Mouse (Mus musculus): ENCODE results near the gene Slc41a1. TPM values are rescaled to one million over a fixed set of nuclear protein-coding genes. Genes with fewer than 3 reads are reported as not detected.

Slc41a1 gene
- polyA plus RNA-seq, 1 experiment = 55.3 TPM

GRCm38 (mm10) chr1:131844883-131845282 is 17.6 kb downstream of the Slc41a1 start:
- Histone ChIP-seq H3K27ac (ENCODE audit: insufficient read depth, low read length) (no peak overlapping the region), H3K27me3 (ENCODE audit: control insufficient read depth, insufficient read depth, low read length) (no peaks in the 10 kb centered on the region), H3K4me1 (ENCODE audit: control insufficient read depth, insufficient read depth, low read length) (peaks cover 36% of the 10 kb centered on the region), H3K4me3 (replicated peaks; ENCODE audit: insufficient read depth, low read depth, low read length) (no peak overlapping the region)
- no peak for TF ChIP-seq POLR2A (IDR thresholded peaks at IDR 0.05; ENCODE audit: borderline replicate concordance, insufficient read depth, low read length)
- TF ChIP-seq CTCF (IDR thresholded peaks at IDR 0.05; ENCODE audit: borderline replicate concordance, insufficient read depth, low read depth, low read length) = no peak
- DNase-seq = peak in 1 of 2 experiments; percentile 53
- 19% methylated on average over 8 of the region's 8 CpGs for WGBS

- DNase-seq = peak; percentile 84
- Histone ChIP-seq H3K27me3 (ENCODE audit: control insufficient read depth, insufficient read depth, low read length) (no peaks in the 10 kb centered on the region), H3K4me3 (replicated peaks; ENCODE audit: insufficient read depth, low read depth, low read length) (no peak overlapping the region), H3K27ac (ENCODE audit: insufficient read depth, low read length) (peak overlapping the region; percentile 43; the same call in 1 of the 2 replicates), H3K4me1 (ENCODE audit: control insufficient read depth, insufficient read depth, low read length) (peaks cover 32% of the 10 kb centered on the region)
- TF ChIP-seq POLR2A (IDR thresholded peaks at IDR 0.05; ENCODE audit: borderline replicate concordance, insufficient read depth, low read length) (no peak), CTCF (IDR thresholded peaks at IDR 0.05; ENCODE audit: borderline replicate concordance, insufficient read depth, low read depth, low read length) (peak; percentile 85)
- WGBS = 38% methylated on average over 5 of the region's 5 CpGs
Observed at GRCm38 (mm10) chr1:131846255-131846654, 19.0 kb downstream of the Slc41a1 start.

GRCm38 (mm10) chr1:131861811-131862210 is 34.5 kb downstream of the Slc41a1 start:
- Histone ChIP-seq H3K27ac (ENCODE audit: insufficient read depth, low read length) (no peak overlapping the region), H3K27me3 (ENCODE audit: control insufficient read depth, insufficient read depth, low read length) (no peaks in the 10 kb centered on the region), H3K4me1 (ENCODE audit: control insufficient read depth, insufficient read depth, low read length) (no peaks in the 10 kb centered on the region), H3K4me3 (replicated peaks; ENCODE audit: insufficient read depth, low read depth, low read length) (no peak overlapping the region)
- no peak for DNase-seq
- 88% methylated on average over 4 of the region's 4 CpGs for WGBS
- no peak for TF ChIP-seq POLR2A (IDR thresholded peaks at IDR 0.05; ENCODE audit: borderline replicate concordance, insufficient read depth, low read length)
- TF ChIP-seq CTCF (IDR thresholded peaks at IDR 0.05; ENCODE audit: borderline replicate concordance, insufficient read depth, low read depth, low read length) = no peak

- no peak for DNase-seq
- H3K27ac ChIP-seq (ENCODE audit: insufficient read depth, low read length) = no peak overlapping the region
- H3K4me3 ChIP-seq (replicated peaks; ENCODE audit: insufficient read depth, low read depth, low read length) = no peak overlapping the region
- no peaks in the 10 kb centered on the region for H3K27me3 ChIP-seq (ENCODE audit: control insufficient read depth, insufficient read depth, low read length)
- TF ChIP-seq POLR2A (IDR thresholded peaks at IDR 0.05; ENCODE audit: borderline replicate concordance, insufficient read depth, low read length) = no peak
- TF ChIP-seq CTCF (IDR thresholded peaks at IDR 0.05; ENCODE audit: borderline replicate concordance, insufficient read depth, low read depth, low read length) = no peak
- no peaks in the 10 kb centered on the region for H3K4me1 ChIP-seq (ENCODE audit: control insufficient read depth, insufficient read depth, low read length)
- WGBS = 82% methylated on average over 5 of the region's 5 CpGs
Observed at GRCm38 (mm10) chr1:131865596-131865995, 38.3 kb downstream of the Slc41a1 start.

GRCm38 (mm10) chr1:131866304-131866999 is 39.2 kb downstream of the Slc41a1 start:
- Histone ChIP-seq H3K4me1 (ENCODE audit: control insufficient read depth, insufficient read depth, low read length) (no peaks in the 10 kb centered on the region), H3K27ac (ENCODE audit: insufficient read depth, low read length) (no peak overlapping the region), H3K27me3 (ENCODE audit: control insufficient read depth, insufficient read depth, low read length) (no peaks in the 10 kb centered on the region), H3K4me3 (replicated peaks; ENCODE audit: insufficient read depth, low read depth, low read length) (no peak overlapping the region)
- no peak for DNase-seq
- WGBS = 77% methylated on average over 6 of the region's 6 CpGs
- TF ChIP-seq CTCF (IDR thresholded peaks at IDR 0.05; ENCODE audit: borderline replicate concordance, insufficient read depth, low read depth, low read length) (no peak), POLR2A (IDR thresholded peaks at IDR 0.05; ENCODE audit: borderline replicate concordance, insufficient read depth, low read length) (no peak)

- peak; percentile 83 to 84 for DNase-seq
- Histone ChIP-seq H3K4me3 (replicated peaks; ENCODE audit: insufficient read depth, low read depth, low read length) (peak within 1 kb of the TSS; percentile 89), H3K27ac (ENCODE audit: insufficient read depth, low read length) (no peak within 1 kb of the TSS), H3K27me3 (ENCODE audit: control insufficient read depth, insufficient read depth, low read length) (no peaks in the 10 kb centered on the region), H3K4me1 (ENCODE audit: control insufficient read depth, insufficient read depth, low read length) (no peaks in the 10 kb centered on the region)
- peak; percentile 83 for TF ChIP-seq CTCF (IDR thresholded peaks at IDR 0.05; ENCODE audit: borderline replicate concordance, insufficient read depth, low read depth, low read length)
- no peak for TF ChIP-seq POLR2A (IDR thresholded peaks at IDR 0.05; ENCODE audit: borderline replicate concordance, insufficient read depth, low read length)
- 1% methylated on average over 46 of the region's 46 CpGs for WGBS
Observed at GRCm38 (mm10) chr1:131867093-131867945, 40.0 kb downstream of the Slc41a1 start, which contains the start of gene Rab29. TSS of gene Rab29 (plus strand) at chr1:131867224.

- H3K4me1 ChIP-seq (ENCODE audit: control insufficient read depth, insufficient read depth, low read length) = no peaks in the 10 kb centered on the region
- H3K27me3 ChIP-seq (ENCODE audit: control insufficient read depth, insufficient read depth, low read length) = no peaks in the 10 kb centered on the region
- no peak for DNase-seq
- no peak overlapping the region for H3K27ac ChIP-seq (ENCODE audit: insufficient read depth, low read length)
- whole genome bisulfite sequencing = 34% methylated on average over 10 of the region's 10 CpGs
- peak overlapping the region; percentile 89 for H3K4me3 ChIP-seq (replicated peaks; ENCODE audit: insufficient read depth, low read depth, low read length)
- TF ChIP-seq POLR2A (IDR thresholded peaks at IDR 0.05; ENCODE audit: borderline replicate concordance, insufficient read depth, low read length) (no peak), CTCF (IDR thresholded peaks at IDR 0.05; ENCODE audit: borderline replicate concordance, insufficient read depth, low read depth, low read length) (no peak)
Observed at GRCm38 (mm10) chr1:131867946-131868290, 40.6 kb downstream of the Slc41a1 start.

Data from cerebellum, adult 2 months (tissue).